Mouse (Mus musculus): ENCODE data around the gene Creb3l1. TPM values are rescaled to one million over a fixed set of nuclear protein-coding genes. Genes with fewer than 3 reads are reported as not detected.

Creb3l1 gene
- polyA plus RNA-seq, 1 experiment from 2014 or later = 2.5 TPM

DNA sequence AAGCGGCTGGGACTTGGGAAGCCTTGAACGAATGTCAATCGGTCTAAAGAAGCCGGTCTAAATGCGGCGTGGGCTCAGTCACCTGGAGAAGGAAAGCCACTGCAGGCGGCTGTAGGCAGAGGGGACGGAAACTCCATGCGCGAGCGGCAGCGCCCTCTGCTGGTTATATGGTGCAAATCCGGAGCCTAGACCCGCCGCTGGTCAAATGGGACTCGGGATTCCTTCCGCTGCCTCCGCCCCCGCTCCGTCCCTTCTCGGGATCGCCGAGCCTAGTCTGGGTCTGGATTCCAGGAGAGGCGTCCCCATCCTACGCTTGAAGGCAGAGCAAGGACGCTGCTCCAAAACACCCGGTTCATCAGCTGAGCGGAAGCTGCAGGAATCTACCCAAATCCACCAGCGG is 34.2 kb upstream of the Creb3l1 start:
- Histone ChIP-seq H3K4me1 (peaks cover 21% of the 10 kb centered on the region), H3K4me2 (replicated peaks) (peak overlapping the region; percentile 98), H3K27me3 (replicated peaks) (peaks cover 25% of the 10 kb centered on the region), H3K27ac (no peak overlapping the region), H3K36me3 (no peaks in the 10 kb centered on the region), H3K9me3 (no peaks in the 10 kb centered on the region), H3K4me3 (peak overlapping the region; percentile 62), H3K9ac (peak overlapping the region; percentile 81)
- peak; percentile 42; the same call in 1 of the 2 replicates for ATAC-seq (ENCODE audit: low FRiP score, low read depth)
- WGBS = under 1% methylated on average over 29 of the region's 29 CpGs

DNA sequence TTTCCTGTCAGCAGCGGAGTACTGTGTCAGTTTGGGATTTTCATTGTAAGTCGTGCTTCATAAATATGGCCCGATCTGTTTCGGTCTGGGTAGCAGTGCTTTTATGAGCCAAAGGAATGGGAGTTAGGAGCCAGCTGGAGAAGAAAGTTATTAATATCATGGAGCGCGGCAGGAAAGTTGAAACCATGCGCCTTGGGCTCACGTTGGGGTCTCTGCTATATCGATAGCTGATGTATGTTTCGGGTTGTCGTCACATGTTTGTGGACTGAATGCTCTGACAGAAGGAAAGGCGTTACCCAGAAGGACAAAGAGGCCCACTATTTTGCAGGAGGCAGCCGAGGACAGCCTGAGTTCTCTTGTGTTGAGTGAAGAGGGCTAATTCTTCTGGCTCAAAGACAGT is 32.5 kb upstream of the Creb3l1 start:
- Histone ChIP-seq H3K9ac (no peak overlapping the region), H3K4me3 (no peak overlapping the region), H3K9me3 (no peaks in the 10 kb centered on the region), H3K27me3 (replicated peaks) (peaks cover 25% of the 10 kb centered on the region), H3K4me1 (peaks cover 21% of the 10 kb centered on the region), H3K4me2 (replicated peaks) (no peak overlapping the region), H3K36me3 (no peaks in the 10 kb centered on the region), H3K27ac (no peak overlapping the region)
- 76% methylated on average over 13 of the region's 13 CpGs for WGBS
- no peak for ATAC-seq (ENCODE audit: low FRiP score, low read depth)

DNA sequence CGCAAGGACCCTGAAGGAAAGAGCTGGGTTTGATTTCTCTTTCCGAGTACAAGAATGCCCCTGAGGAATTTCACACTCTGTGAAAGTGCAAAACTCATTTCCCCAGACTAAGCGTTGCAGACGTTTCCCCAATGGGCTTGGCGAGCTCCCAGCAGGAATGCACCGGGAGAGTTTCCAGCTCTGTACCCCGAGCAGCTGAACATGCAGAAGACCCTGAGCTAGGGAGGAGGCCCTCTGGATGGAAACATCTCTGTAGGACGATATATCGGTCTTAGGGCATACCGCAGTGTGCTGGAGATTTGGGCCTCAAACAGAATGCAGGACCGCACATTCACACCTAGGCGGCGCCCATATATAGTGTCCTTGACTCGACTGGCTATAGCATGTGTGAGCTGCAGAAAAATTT is 31.5 kb upstream of the Creb3l1 start:
- no peak for ATAC-seq (ENCODE audit: low FRiP score, low read depth)
- WGBS = 4% methylated on average over 14 of the region's 14 CpGs
- Histone ChIP-seq H3K4me3 (peak overlapping the region; percentile 22; the same call in 1 of the 2 replicates), H3K4me1 (peaks cover 21% of the 10 kb centered on the region), H3K4me2 (replicated peaks) (peak overlapping the region; percentile 75), H3K9ac (0 out of 2 replicates have a peak overlapping the region, but pooled peaks have one; percentile 14), H3K9me3 (no peaks in the 10 kb centered on the region), H3K27ac (no peak overlapping the region), H3K27me3 (replicated peaks) (peaks cover 24% of the 10 kb centered on the region), H3K36me3 (no peaks in the 10 kb centered on the region)

DNA sequence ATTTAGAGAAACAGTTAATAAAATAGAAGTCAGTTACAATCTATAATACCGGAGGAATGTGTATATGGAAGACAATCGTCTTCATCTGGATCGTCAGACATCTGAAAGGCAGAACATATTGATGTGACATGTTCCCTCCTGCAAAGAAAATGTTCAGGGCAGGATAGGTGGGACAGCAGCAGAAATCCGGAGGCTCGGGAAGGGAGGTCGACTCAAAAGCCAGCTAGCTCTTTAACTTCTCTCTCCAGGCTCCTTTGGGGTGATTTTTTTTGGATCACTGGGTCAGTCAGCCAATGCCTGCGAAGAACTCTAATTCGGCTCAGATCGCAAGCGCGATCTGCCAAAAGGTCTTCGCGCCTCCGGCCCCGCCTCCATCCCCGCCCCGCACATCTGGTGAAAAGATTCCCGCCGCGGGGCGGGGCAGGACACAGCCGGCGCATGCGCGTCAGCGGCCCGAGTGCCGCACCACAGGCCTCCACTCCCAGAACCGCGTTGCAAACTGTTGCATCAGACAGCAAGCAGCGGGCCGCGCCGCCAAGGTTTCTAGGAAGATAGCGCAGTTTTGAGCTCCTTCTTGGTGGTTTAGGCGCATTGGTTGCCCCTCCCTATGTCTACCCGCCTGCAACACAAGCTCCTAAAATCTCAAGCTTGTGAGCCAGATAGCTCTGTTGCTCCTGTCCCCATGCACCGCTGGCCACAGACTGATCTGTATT is 31.0 kb upstream of the Creb3l1 start:
- WGBS = 4% methylated on average over 38 of the region's 38 CpGs

DNA sequence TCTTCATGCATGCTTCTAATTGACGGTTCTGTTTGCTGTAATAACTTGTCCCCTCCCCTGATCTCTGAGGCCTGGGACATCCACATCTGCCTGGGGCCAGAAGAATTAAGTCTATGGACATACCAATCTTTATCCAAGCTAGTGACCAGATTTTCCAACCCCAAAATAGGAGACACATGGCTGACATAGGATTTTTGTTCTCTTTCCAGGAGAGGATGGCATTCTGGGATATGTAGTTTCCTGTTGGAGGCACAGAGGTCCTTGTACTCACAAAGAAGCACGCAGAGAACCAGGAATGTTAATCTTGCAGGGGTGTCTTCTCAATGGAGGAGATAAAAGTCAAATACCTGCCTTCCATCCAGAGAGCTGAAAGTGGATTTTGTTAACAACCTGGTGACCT is 28.5 kb upstream of the Creb3l1 start:
- no peak for ATAC-seq (ENCODE audit: low FRiP score, low read depth)
- no peak overlapping the region for H3K27ac ChIP-seq
- 48% methylated on average over 2 of the region's 2 CpGs for WGBS
- peaks cover 8% of the 10 kb centered on the region for H3K4me1 ChIP-seq
- peaks cover 15% of the 10 kb centered on the region for H3K27me3 ChIP-seq (replicated peaks)
- H3K4me2 ChIP-seq (replicated peaks) = no peak overlapping the region
- no peaks in the 10 kb centered on the region for H3K36me3 ChIP-seq
- H3K9me3 ChIP-seq = no peaks in the 10 kb centered on the region
- no peak overlapping the region for H3K9ac ChIP-seq
- no peak overlapping the region for H3K4me3 ChIP-seq

More for the DNA sequence above, 31.0 kb upstream of the Creb3l1 start:
- Histone ChIP-seq H3K4me3 (peak overlapping the region; percentile 22), H3K9me3 (no peaks in the 10 kb centered on the region), H3K27ac (no peak overlapping the region), H3K4me2 (replicated peaks) (peak overlapping the region; percentile 75), H3K4me1 (peaks cover 20% of the 10 kb centered on the region), H3K9ac (0 out of 2 replicates have a peak overlapping the region, but pooled peaks have one; percentile 14), H3K36me3 (no peaks in the 10 kb centered on the region), H3K27me3 (replicated peaks) (peaks cover 19% of the 10 kb centered on the region)
- ATAC-seq (ENCODE audit: low FRiP score, low read depth) = peak; percentile 35

DNA sequence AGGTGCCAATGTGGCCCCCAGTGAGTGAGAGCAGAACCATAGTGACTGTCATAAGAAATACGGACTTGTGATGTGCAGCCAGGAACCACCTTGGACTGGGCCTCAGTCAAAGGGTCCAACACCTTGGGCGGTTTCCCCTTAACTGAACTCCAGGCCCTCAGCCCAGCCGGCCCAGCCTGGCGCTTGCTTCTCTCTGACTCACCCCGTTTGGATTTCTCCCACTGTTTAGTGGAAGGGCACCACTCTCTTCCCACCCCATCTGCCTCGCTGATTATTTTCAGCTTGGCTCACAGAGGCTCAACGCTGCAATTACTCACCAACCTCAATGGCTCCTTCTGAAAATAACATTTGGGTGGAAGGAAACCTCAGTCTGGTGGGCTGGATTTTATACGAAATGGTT is 27.9 kb upstream of the Creb3l1 start:
- H3K4me3 ChIP-seq = no peak overlapping the region
- H3K27me3 ChIP-seq (replicated peaks) = peaks cover 15% of the 10 kb centered on the region
- no peaks in the 10 kb centered on the region for H3K9me3 ChIP-seq
- no peak overlapping the region for H3K4me2 ChIP-seq (replicated peaks)
- ATAC-seq (ENCODE audit: low FRiP score, low read depth) = no peak
- H3K9ac ChIP-seq = no peak overlapping the region
- H3K36me3 ChIP-seq = no peaks in the 10 kb centered on the region
- no peak overlapping the region for H3K27ac ChIP-seq
- 78% methylated on average over 8 of the region's 8 CpGs for WGBS
- H3K4me1 ChIP-seq = peaks cover 8% of the 10 kb centered on the region

DNA sequence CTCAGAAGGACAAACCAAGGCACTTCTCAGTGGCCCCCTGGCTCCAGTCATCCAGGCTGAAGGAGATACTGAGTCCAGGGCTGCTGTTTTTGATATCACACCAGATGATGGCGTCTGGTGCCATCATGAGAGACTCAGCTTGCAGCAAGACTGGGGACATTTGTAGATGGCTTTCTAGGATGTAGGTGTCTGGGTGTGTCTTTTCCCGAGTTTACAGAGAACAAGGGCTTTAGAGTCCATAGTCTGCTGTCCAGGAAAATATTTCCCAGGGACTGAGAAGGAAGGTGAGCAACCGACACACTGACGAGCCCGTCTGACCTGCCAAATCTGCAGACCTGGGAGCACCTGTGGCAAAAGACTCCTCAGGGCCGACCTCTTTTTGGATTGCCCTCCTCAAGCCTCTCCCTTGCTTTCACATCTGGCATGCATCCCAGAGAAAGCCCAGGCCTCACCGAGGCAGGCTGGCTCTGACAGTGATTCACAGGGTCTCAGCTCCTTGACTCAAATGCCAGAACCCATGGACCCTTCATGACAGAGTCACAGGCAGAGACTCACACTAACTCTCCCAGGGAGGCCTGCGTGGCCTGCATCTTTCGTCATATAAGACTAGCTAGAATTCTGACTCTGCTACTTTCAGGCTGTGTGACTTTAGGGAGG is 23.9 kb upstream of the Creb3l1 start:
- H3K4me2 ChIP-seq (replicated peaks) = no peak overlapping the region
- no peak for ATAC-seq (ENCODE audit: low FRiP score, low read depth)
- no peaks in the 10 kb centered on the region for H3K9me3 ChIP-seq
- H3K4me1 ChIP-seq = no peaks in the 10 kb centered on the region
- no peak overlapping the region for H3K27ac ChIP-seq
- H3K27me3 ChIP-seq (replicated peaks) = no peaks in the 10 kb centered on the region
- 76% methylated on average over 9 of the region's 9 CpGs for WGBS
- H3K36me3 ChIP-seq = no peaks in the 10 kb centered on the region
- H3K4me3 ChIP-seq = no peak overlapping the region
- no peak overlapping the region for H3K9ac ChIP-seq

DNA sequence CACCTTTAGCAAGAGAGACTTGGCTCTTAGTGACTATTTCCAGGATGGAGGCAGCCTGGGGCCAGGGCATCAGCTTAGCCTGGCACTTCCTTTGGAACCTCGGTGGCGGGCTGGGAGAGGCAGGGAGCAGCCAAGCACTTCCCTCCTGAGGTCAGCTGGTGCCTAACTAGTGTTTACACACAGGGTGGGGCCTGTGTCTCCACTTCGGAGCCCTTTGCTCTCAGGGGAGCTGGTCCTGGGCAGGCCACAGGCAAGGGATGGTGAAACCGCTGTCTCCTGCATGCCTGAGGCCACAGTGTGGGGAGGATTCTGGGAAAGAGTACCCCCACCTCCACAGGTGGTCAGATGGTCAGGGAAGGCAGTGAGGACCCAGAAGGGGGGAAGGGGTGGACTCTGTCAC is 23.3 kb upstream of the Creb3l1 start:
- 42% methylated on average over 4 of the region's 4 CpGs for WGBS
- Histone ChIP-seq H3K36me3 (no peaks in the 10 kb centered on the region), H3K27ac (no peak overlapping the region)

DNA sequence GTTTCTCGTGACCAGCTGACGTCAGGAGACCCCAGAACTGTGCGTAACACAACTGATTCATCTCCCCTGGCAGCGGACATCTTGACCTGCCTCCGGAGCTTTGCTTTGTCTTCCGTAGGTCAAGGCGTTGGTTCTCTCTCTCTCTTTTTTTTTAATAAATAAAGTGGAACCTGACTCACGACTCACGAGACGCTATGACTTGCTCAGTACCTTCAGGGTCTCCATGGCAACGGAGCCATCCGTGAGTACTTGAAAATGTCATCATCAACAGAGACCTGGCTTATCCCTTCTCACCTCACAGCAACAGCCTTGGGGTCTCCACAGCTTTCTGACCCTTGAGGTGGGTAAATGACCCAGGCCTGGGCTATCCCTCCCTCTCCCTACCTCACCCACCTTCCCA is 19.0 kb upstream of the Creb3l1 start:
- Histone ChIP-seq H3K9me3 (no peaks in the 10 kb centered on the region), H3K4me2 (replicated peaks) (no peak overlapping the region), H3K4me1 (no peaks in the 10 kb centered on the region), H3K4me3 (no peak overlapping the region), H3K27me3 (replicated peaks) (no peaks in the 10 kb centered on the region), H3K9ac (no peak overlapping the region), H3K27ac (no peak overlapping the region), H3K36me3 (no peaks in the 10 kb centered on the region)
- WGBS = 87% methylated on average over 12 of the region's 12 CpGs
- no peak for ATAC-seq (ENCODE audit: low FRiP score, low read depth)

More for the DNA sequence above, 23.3 kb upstream of the Creb3l1 start:
- H3K4me3 ChIP-seq = no peak overlapping the region
- H3K9me3 ChIP-seq = no peaks in the 10 kb centered on the region
- no peaks in the 10 kb centered on the region for H3K4me1 ChIP-seq
- ATAC-seq (ENCODE audit: low FRiP score, low read depth) = no peak
- H3K4me2 ChIP-seq (replicated peaks) = no peak overlapping the region
- H3K27me3 ChIP-seq (replicated peaks) = no peaks in the 10 kb centered on the region
- H3K9ac ChIP-seq = no peak overlapping the region

DNA sequence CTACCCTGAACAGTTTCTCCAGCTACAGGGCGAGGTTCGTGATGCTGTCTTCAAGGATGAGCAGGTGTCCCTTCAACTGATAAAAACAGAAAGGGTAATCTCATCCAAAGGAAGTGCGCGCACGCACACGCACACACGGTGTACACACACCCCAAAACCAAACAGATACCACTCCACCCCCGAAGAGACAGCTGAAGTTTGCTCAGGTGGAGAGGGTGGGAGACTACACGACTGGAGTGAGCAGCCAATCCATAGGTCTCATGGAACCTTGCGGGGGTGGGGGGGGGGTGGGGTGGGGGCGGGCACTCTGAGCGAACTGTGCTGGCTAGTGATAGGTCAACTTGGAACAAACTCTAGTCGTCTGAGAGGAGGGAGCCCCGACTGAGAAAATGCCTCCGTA is 17.2 kb upstream of the Creb3l1 start:
- Histone ChIP-seq H3K4me3 (no peak overlapping the region), H3K27ac (no peak overlapping the region), H3K9me3 (no peaks in the 10 kb centered on the region), H3K4me1 (no peaks in the 10 kb centered on the region), H3K4me2 (replicated peaks) (no peak overlapping the region), H3K36me3 (no peaks in the 10 kb centered on the region), H3K9ac (no peak overlapping the region), H3K27me3 (replicated peaks) (no peaks in the 10 kb centered on the region)
- WGBS = 84% methylated on average over 15 of the region's 15 CpGs
- ATAC-seq (ENCODE audit: low FRiP score, low read depth) = no peak

DNA sequence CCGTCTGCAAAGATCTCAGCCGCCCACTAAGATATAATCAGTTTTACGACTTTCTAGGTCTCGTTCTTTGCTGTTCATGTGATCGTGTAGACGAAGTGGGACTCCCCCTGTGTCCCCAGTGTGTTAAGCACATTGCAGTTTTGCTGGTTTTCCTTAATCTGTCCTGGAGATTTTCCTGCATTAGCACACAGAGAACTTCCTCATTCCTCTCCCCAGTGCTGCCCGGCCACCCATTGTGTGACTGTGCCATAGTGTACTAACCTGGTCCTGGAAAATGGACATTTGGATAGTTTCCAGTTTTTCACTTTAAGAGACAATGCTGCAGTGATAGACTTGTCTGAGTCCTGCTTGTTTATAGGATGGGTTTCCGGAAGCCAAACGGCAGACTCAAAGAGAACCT is 10.0 kb upstream of the Creb3l1 start:
- no peaks in the 10 kb centered on the region for H3K27me3 ChIP-seq (replicated peaks)
- no peak for ATAC-seq (ENCODE audit: low FRiP score, low read depth)
- H3K27ac ChIP-seq = no peak overlapping the region
- 83% methylated on average over 9 of the region's 9 CpGs for WGBS
- H3K9me3 ChIP-seq = no peaks in the 10 kb centered on the region
- no peaks in the 10 kb centered on the region for H3K4me1 ChIP-seq
- H3K4me3 ChIP-seq = no peak overlapping the region
- no peaks in the 10 kb centered on the region for H3K36me3 ChIP-seq
- no peak overlapping the region for H3K4me2 ChIP-seq (replicated peaks)
- no peak overlapping the region for H3K9ac ChIP-seq

DNA sequence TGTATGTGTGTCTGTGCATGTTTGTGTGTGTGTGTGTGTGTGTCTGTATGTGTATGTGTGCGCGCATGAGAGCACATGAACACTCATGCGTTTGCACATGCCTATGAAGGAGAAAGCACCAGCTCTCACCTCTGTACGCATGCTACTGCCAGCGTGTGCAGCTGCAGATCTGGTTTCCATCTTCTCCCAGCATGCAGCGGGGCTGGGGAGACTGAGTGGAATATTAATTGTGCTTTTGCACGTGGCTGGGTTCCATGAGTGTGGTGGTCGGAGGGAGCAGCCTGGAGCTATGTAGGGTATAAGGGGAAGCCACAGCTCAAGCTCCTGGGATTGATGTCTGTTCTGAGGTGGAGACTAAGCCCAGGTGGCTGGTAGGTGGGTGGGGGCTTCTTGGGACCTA is 6.3 kb upstream of the Creb3l1 start:
- H3K4me1 ChIP-seq = no peaks in the 10 kb centered on the region
- no peak overlapping the region for H3K9ac ChIP-seq
- H3K9me3 ChIP-seq = no peaks in the 10 kb centered on the region
- H3K27ac ChIP-seq = no peak overlapping the region
- WGBS = 74% methylated on average over 8 of the region's 8 CpGs
- H3K36me3 ChIP-seq = no peaks in the 10 kb centered on the region
- H3K27me3 ChIP-seq (replicated peaks) = peaks cover 9% of the 10 kb centered on the region; the same call in 1 of the 2 replicates
- 0 out of 2 replicates have a peak, but pooled peaks have one; percentile 37 for ATAC-seq (ENCODE audit: low FRiP score, low read depth)
- H3K4me3 ChIP-seq = no peak overlapping the region
- no peak overlapping the region for H3K4me2 ChIP-seq (replicated peaks)
